Mouse (Mus musculus): ENCODE results near the gene Slc22a6. TPM values are rescaled to one million over a fixed set of nuclear protein-coding genes. Genes with fewer than 3 reads are reported as not detected.

Slc22a6 gene
- total and polyA plus RNA-seq, 3 experiments: not detected

DNA sequence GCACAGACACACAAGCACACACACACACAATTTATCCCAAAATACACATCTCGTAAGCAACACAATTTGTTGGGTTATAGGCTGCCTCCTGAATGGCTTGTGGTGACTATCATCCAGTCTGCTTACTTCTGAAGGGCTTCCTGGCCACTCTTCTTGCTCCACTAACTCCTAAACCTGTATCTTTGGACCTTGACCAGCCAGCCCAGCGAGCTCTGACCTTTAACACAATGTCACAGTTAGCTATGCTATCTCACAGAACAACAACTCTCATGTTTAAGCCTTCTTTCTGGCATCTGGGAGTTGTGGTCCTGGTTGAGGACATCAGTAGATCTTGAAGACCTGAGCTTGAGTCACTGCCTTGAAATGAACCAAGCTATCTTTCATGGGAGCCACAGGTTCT is 18.6 kb upstream of the Slc22a6 start:
- in situ Hi-C loops (cut with MboI; ENCODE audit: low pct_ligation_motif_present, low pct_unique_long_range_greater_than_20kb, low sequenced_read_pairs): loop anchor here (10.0 kb wide), 1 partner anchor 76 kb away; no protein-coding TSS in a partner anchor
- TF ChIP-seq ZNF384 (IDR thresholded peaks at IDR 0.05; ENCODE audit: low read depth, low read length) (no peak), CTCF (conservative IDR thresholded peaks at IDR 0.05 in 1 of 2, IDR thresholded peaks at IDR 0.05 in 1 of 2; ENCODE audit: low read depth in 2 of 2, low read length in 2 of 2) (no peak), BHLHE40 (IDR thresholded peaks at IDR 0.05; ENCODE audit: low read depth, low read length) (no peak), TCF12 (IDR thresholded peaks at IDR 0.05; ENCODE audit: low read depth, low read length) (no peak), TBP (conservative IDR thresholded peaks at IDR 0.05; ENCODE audit: low read depth, low read length) (no peak), MYC (IDR thresholded peaks at IDR 0.05; ENCODE audit: low read depth, low read length) (no peak)
- Histone ChIP-seq H3K4me2 (ENCODE audit: insufficient read depth, low read depth, poor library complexity, severe bottlenecking) (no peak overlapping the region), H3K9me3 (replicated peaks; ENCODE audit: low read length) (no peaks in the 10 kb centered on the region), H3K79me2 (replicated peaks; ENCODE audit: control insufficient read depth, extremely low read depth, insufficient read depth, poor library complexity, severe bottlenecking) (no peaks in the 10 kb centered on the region), H3K4me1 (ENCODE audit: control insufficient read depth in 1 of 2, insufficient read depth in 2 of 2) (no peaks in the 10 kb centered on the region), H3K36me3 (replicated peaks in 1 of 2; ENCODE audit: control insufficient read depth in 1 of 2, insufficient read depth in 1 of 2, low read length in 1 of 2) (no peaks in the 10 kb centered on the region), H3K27ac (ENCODE audit: insufficient read depth, low read depth) (no peak overlapping the region), H3K9ac (ENCODE audit: insufficient read depth, low read depth) (no peak overlapping the region), H3K4me3 (replicated peaks in 1 of 3; ENCODE audit: low read depth in 2 of 3, low read length in 2 of 3, poor library complexity in 1 of 3) (no peak overlapping the region), H3K27me3 (replicated peaks) (peaks cover 4% of the 10 kb centered on the region)
- no peak for DNase-seq (ENCODE audit: extremely low read depth)
- dilution Hi-C loops (cut with MboI; ENCODE audit: extremely low pct_ligation_motif_present, extremely low pct_unique_long_range_greater_than_20kb, low sequenced_read_pairs): loop anchor here (25.0 kb wide), 1 partner anchor 88 kb away; no protein-coding TSS in a partner anchor

DNA sequence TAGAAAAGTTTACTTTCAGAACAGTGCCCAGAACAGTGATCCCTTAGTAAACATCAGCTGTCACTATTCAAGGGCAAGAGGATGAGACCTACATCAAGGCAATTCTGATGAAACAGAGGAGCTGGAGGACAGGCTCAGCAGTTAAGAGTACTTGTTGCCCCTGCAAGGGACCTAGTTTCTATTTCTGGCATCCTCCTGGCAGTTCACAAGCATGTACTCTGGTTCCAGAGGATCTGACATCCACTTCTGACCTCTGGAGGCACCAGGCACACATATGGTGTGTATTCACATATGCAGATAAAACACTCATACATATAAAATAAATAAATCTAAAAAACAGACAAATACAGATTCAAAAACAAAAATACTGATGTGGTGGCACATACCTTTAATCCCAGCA is 15.9 kb upstream of the Slc22a6 start:
- in situ Hi-C loops (cut with MboI; ENCODE audit: low pct_ligation_motif_present, low pct_unique_long_range_greater_than_20kb, low sequenced_read_pairs) (no loop called here), dilution Hi-C loops (cut with MboI; ENCODE audit: extremely low pct_ligation_motif_present, extremely low pct_unique_long_range_greater_than_20kb, low sequenced_read_pairs) (no loop called here)
- Histone ChIP-seq H3K4me1 (ENCODE audit: control insufficient read depth in 1 of 2, insufficient read depth in 2 of 2) (no peaks in the 10 kb centered on the region), H3K9ac (ENCODE audit: insufficient read depth, low read depth) (no peak overlapping the region), H3K9me3 (replicated peaks; ENCODE audit: low read length) (no peaks in the 10 kb centered on the region), H3K4me2 (ENCODE audit: insufficient read depth, low read depth, poor library complexity, severe bottlenecking) (no peak overlapping the region), H3K27me3 (replicated peaks) (peaks cover 4% of the 10 kb centered on the region), H3K36me3 (replicated peaks in 1 of 2; ENCODE audit: control insufficient read depth in 1 of 2, insufficient read depth in 1 of 2, low read length in 1 of 2) (no peaks in the 10 kb centered on the region), H3K4me3 (replicated peaks in 1 of 3; ENCODE audit: low read depth in 2 of 3, low read length in 2 of 3, poor library complexity in 1 of 3) (no peak overlapping the region), H3K79me2 (replicated peaks; ENCODE audit: control insufficient read depth, extremely low read depth, insufficient read depth, poor library complexity, severe bottlenecking) (no peaks in the 10 kb centered on the region), H3K27ac (ENCODE audit: insufficient read depth, low read depth) (no peak overlapping the region)
- TF ChIP-seq JUN (IDR thresholded peaks at IDR 0.05; ENCODE audit: insufficient read depth, low read depth, low read length): no peak
- no peak for TF ChIP-seq UBTF (IDR thresholded peaks at IDR 0.05; ENCODE audit: low read depth, low read length)
- DNase-seq (ENCODE audit: extremely low read depth): no peak

DNA sequence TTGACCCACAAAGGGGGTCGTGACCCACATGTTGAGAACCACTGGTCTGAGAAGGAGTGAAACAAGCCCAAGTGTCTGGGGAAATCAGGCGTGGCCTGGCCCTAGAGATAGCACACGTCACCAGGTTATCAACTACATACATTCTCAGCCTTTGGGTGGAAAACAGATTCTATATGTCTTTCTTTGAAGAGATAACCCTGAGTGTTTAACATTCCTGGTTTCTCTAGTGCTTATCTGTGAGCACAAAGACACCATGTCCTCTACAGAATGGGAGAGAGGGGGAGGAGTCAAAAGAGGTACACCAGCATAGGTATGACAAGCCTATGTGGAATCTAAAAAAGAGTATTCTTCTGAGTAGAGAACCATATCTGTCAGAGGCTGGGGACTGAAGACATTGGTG is 14.9 kb upstream of the Slc22a6 start:
- peaks cover 4% of the 10 kb centered on the region for H3K27me3 ChIP-seq (replicated peaks)
- DNase-seq (ENCODE audit: extremely low read depth): no peak
- H3K9ac ChIP-seq (ENCODE audit: insufficient read depth, low read depth): no peak overlapping the region
- no peaks in the 10 kb centered on the region for H3K36me3 ChIP-seq (replicated peaks in 1 of 2; ENCODE audit: control insufficient read depth in 1 of 2, insufficient read depth in 1 of 2, low read length in 1 of 2)
- no peak overlapping the region for H3K27ac ChIP-seq (ENCODE audit: insufficient read depth, low read depth)
- TF ChIP-seq RCOR1 (conservative IDR thresholded peaks at IDR 0.05; ENCODE audit: low read depth, low read length): no peak
- no peaks in the 10 kb centered on the region for H3K9me3 ChIP-seq (replicated peaks; ENCODE audit: low read length)
- H3K4me1 ChIP-seq (ENCODE audit: control insufficient read depth in 1 of 2, insufficient read depth in 2 of 2): no peaks in the 10 kb centered on the region
- no peak overlapping the region for H3K4me3 ChIP-seq (replicated peaks in 1 of 3; ENCODE audit: low read depth in 2 of 3, low read length in 2 of 3, poor library complexity in 1 of 3)
- in situ Hi-C loops (cut with MboI; ENCODE audit: low pct_ligation_motif_present, low pct_unique_long_range_greater_than_20kb, low sequenced_read_pairs) (no loop called here), dilution Hi-C loops (cut with MboI; ENCODE audit: extremely low pct_ligation_motif_present, extremely low pct_unique_long_range_greater_than_20kb, low sequenced_read_pairs) (no loop called here)
- H3K4me2 ChIP-seq (ENCODE audit: insufficient read depth, low read depth, poor library complexity, severe bottlenecking): no peak overlapping the region
- H3K79me2 ChIP-seq (replicated peaks; ENCODE audit: control insufficient read depth, extremely low read depth, insufficient read depth, poor library complexity, severe bottlenecking): no peaks in the 10 kb centered on the region
